Mouse (Mus musculus): ENCODE results near the gene 4833423E24Rik.

- TF ChIP-seq CTCF (IDR thresholded peaks at IDR 0.05; ENCODE audit: control insufficient read depth, insufficient read depth, insufficient read length) (peak; percentile 13), MAX (IDR thresholded peaks at IDR 0.05) (no peak), FOSL1 (IDR thresholded peaks at IDR 0.05; ENCODE audit: insufficient read depth, low read length, poor library complexity, severe bottlenecking) (no peak), MYOD1 (IDR thresholded peaks at IDR 0.05; ENCODE audit: control insufficient read depth, insufficient read length, low read depth) (no peak), MYOG (IDR thresholded peaks at IDR 0.05; ENCODE audit: control insufficient read depth, extremely low read depth, insufficient read length) (no peak), CEBPB (IDR thresholded peaks at IDR 0.05; ENCODE audit: low read depth) (no peak), USF1 (IDR thresholded peaks at IDR 0.05; ENCODE audit: low read depth) (no peak)
Measured at GRCm38 (mm10) chr2:85561187-85561586, 42.4 kb upstream of the 4833423E24Rik start.
